Mouse (Mus musculus) heart, embryonic 16.5 days (tissue): ENCODE results near the gene Dhx37. TPM values are rescaled to one million over a fixed set of nuclear protein-coding genes. Genes with fewer than 3 reads are reported as not detected.
"Not testable (repeated sequence)": the region's sequence is repeated elsewhere in the genome, so short reads cannot be mapped to it uniquely, and the experiment has no call there.

ENCODE experiments used
- ATAC-seq: fragments of 200-750 bp; cut with Nextera tagmentation; replicated peaks from 2 replicates; pipeline ENCODE4 v1.8.0; 2017; ENCODE audit warnings: moderate number of reproducible peaks; ENCODE audit not compliant: insufficient read depth, low FRiP score; ENCODE audit errors: extremely low read depth
- H3K27ac ChIP-seq: fragments of 300-500 bp; sonication (generic); 2 replicates; pipeline ENCODE4 v1.5.1; 2014; ENCODE audit warnings: mild to moderate bottlenecking, low read length, control low read depth, moderate library complexity
- H3K27me3 ChIP-seq: fragments of 300-500 bp; sonication (generic); 2 replicates; pipeline ENCODE4 v1.6.1; 2014; ENCODE audit warnings: low read length, mixed read lengths; ENCODE audit not compliant: control insufficient read depth, insufficient read depth
- H3K36me3 ChIP-seq: fragments of 300-500 bp; sonication (generic); 2 replicates; pipeline ENCODE4 v1.6.1; 2014; ENCODE audit not compliant: control insufficient read depth, insufficient read depth
- H3K4me1 ChIP-seq: fragments of 300-500 bp; sonication (generic); 2 replicates; pipeline ENCODE4 v1.6.1; 2014; ENCODE audit warnings: low read length, mixed read lengths; ENCODE audit not compliant: control insufficient read depth, insufficient read depth
- H3K4me2 ChIP-seq: fragments of 300-500 bp; sonication (generic); 2 replicates; pipeline ENCODE4 v1.6.1; 2014; ENCODE audit warnings: low read depth, mild to moderate bottlenecking, control low read depth, low read length
- H3K4me3 ChIP-seq: fragments of 300-500 bp; sonication (generic); 2 replicates; pipeline ENCODE4 v1.5.1; 2014; ENCODE audit warnings: mild to moderate bottlenecking, control low read depth, low read length
- H3K9ac ChIP-seq: fragments of 300-500 bp; sonication (generic); 2 replicates; pipeline ENCODE4 v1.6.1; 2014; ENCODE audit warnings: low read length, control low read depth
- H3K9me3 ChIP-seq: fragments of 300-500 bp; sonication (generic); replicated peaks from 2 replicates; pipeline ENCODE4 v1.6.1; 2016; ENCODE audit warnings: low read length; ENCODE audit not compliant: control insufficient read depth
- WGBS: fragments of 180-500 bp; shearing (Covaris S2); extraction: QIAGEN DNeasy Blood & Tissue Kit; methylation state at CpG from one replicate; pipeline ENCODE4 v1.1.7; 2014; 5-methylcytosine and 5-hydroxymethylcytosine counted together
- polyA plus RNA-seq: library from polyadenylated mRNA; unstranded; fragments of >200 nt; fragmentation: Nextera tagmentation; extraction: Ambion mirVana; gene quantifications from 2 replicates; pipeline ENCODE4 v1.2.1, GENCODE M21; 2015

The Dhx37 gene
- polyA plus RNA-seq, 1 experiment from 2014 or later, result 8.5 TPM

GRCm38 (mm10) chr5:125443915-125444314 is 10.0 kb upstream of the Dhx37 start:
- 76% methylated on average over 3 of the region's 3 CpGs for WGBS
- H3K9me3 ChIP-seq, result no peaks in the 10 kb centered on the region
- H3K9ac ChIP-seq, result no peak overlapping the region
- H3K4me3 ChIP-seq, result no peak overlapping the region
- no peaks in the 10 kb centered on the region for H3K27me3 ChIP-seq
- no peak overlapping the region for H3K4me2 ChIP-seq
- H3K27ac ChIP-seq, result no peak overlapping the region
- peaks cover 12% of the 10 kb centered on the region; the same call in 1 of the 2 replicates for H3K4me1 ChIP-seq
- H3K36me3 ChIP-seq, result 0 out of 2 replicates have a peak, but pooled peaks cover 3% of the 10 kb centered on the region
- ATAC-seq, result no peak

- H3K4me1 ChIP-seq, result peaks cover 12% of the 10 kb centered on the region; the same call in 1 of the 2 replicates
- H3K36me3 ChIP-seq, result 0 out of 2 replicates have a peak, but pooled peaks cover 3% of the 10 kb centered on the region
- no peak overlapping the region for H3K4me3 ChIP-seq
- no peak overlapping the region; the same call in 1 of the 2 replicates for H3K4me2 ChIP-seq
- H3K9me3 ChIP-seq, result no peaks in the 10 kb centered on the region
- WGBS, result 82% methylated on average over 5 of the region's 5 CpGs
- no peak for ATAC-seq
- H3K27me3 ChIP-seq, result no peaks in the 10 kb centered on the region
- no peak overlapping the region for H3K9ac ChIP-seq
- no peak overlapping the region for H3K27ac ChIP-seq
Measured at GRCm38 (mm10) chr5:125443335-125443734, 9.4 kb upstream of the Dhx37 start.

GRCm38 (mm10) chr5:125442136-125442995 is 8.4 kb upstream of the Dhx37 start:
- Histone ChIP-seq H3K27ac (peak overlapping the region; percentile 92), H3K4me2 (peak overlapping the region; percentile 66), H3K4me1 (peaks cover 8% of the 10 kb centered on the region; the same call in 1 of the 2 replicates), H3K4me3 (peak overlapping the region; percentile 93), H3K9ac (peak overlapping the region; percentile 91), H3K27me3 (no peaks in the 10 kb centered on the region), H3K9me3 (no peaks in the 10 kb centered on the region), H3K36me3 (0 out of 2 replicates have a peak, but pooled peaks cover 3% of the 10 kb centered on the region)
- no peak for ATAC-seq
- 23% methylated on average over 27 of the region's 27 CpGs for WGBS

- Histone ChIP-seq H3K27me3 (no peaks in the 10 kb centered on the region), H3K36me3 (0 out of 2 replicates have a peak, but pooled peaks cover 3% of the 10 kb centered on the region), H3K4me1 (peaks cover 8% of the 10 kb centered on the region; the same call in 1 of the 2 replicates), H3K4me3 (peak within 1 kb of the TSS; percentile 93), H3K27ac (peak within 1 kb of the TSS; percentile 92), H3K9ac (peak within 1 kb of the TSS; percentile 91), H3K4me2 (peak within 1 kb of the TSS; percentile 66), H3K9me3 (no peaks in the 10 kb centered on the region)
- ATAC-seq, result peak; percentile 92
- under 1% methylated on average over 95 of the region's 97 CpGs for whole genome bisulfite sequencing
Measured at GRCm38 (mm10) chr5:125441234-125442114, 7.6 kb upstream of the Dhx37 start, which contains the start of gene Bri3bp. Gene Bri3bp (plus strand): TSS chr5:125441568.

GRCm38 (mm10) chr5:125440583-125441233 is 6.8 kb upstream of the Dhx37 start:
- Histone ChIP-seq H3K27ac (peak overlapping the region; percentile 92), H3K4me1 (peaks cover 8% of the 10 kb centered on the region; the same call in 1 of the 2 replicates), H3K4me2 (peak overlapping the region; percentile 66), H3K9me3 (no peaks in the 10 kb centered on the region), H3K4me3 (peak overlapping the region; percentile 93), H3K36me3 (0 out of 2 replicates have a peak, but pooled peaks cover 3% of the 10 kb centered on the region), H3K9ac (peak overlapping the region; percentile 91), H3K27me3 (no peaks in the 10 kb centered on the region)
- peak; percentile 23 for ATAC-seq
- 4% methylated on average over 7 of the region's 7 CpGs for WGBS

- Histone ChIP-seq H3K4me3 (peak overlapping the region; percentile 87), H3K4me2 (peak overlapping the region; percentile 83), H3K36me3 (peaks cover 17% of the 10 kb centered on the region)
- not testable (repeated sequence) for H3K27ac ChIP-seq, H3K4me1 ChIP-seq, H3K9me3 ChIP-seq, H3K9ac ChIP-seq, ATAC-seq, H3K27me3 ChIP-seq
- 54% methylated on average over 15 of the region's 15 CpGs for WGBS
Measured at GRCm38 (mm10) chr5:125434347-125434746, 426 bp upstream of the Dhx37 start.

- not testable (repeated sequence) for H3K9me3 ChIP-seq, H3K4me3 ChIP-seq, H3K27me3 ChIP-seq, H3K4me1 ChIP-seq, H3K9ac ChIP-seq, H3K27ac ChIP-seq, H3K4me2 ChIP-seq, ATAC-seq
- WGBS, result 87% methylated on average over 2 of the region's 2 CpGs
- H3K36me3 ChIP-seq, result peaks cover 31% of the 10 kb centered on the region
Measured at GRCm38 (mm10) chr5:125432324-125432723, 1.6 kb downstream of the Dhx37 start.

- 75% methylated on average over 10 of the region's 10 CpGs for WGBS
- Histone ChIP-seq H3K9ac (no peak overlapping the region), H3K36me3 (peaks cover 74% of the 10 kb centered on the region), H3K27ac (no peak overlapping the region), H3K27me3 (no peaks in the 10 kb centered on the region), H3K9me3 (no peaks in the 10 kb centered on the region), H3K4me2 (no peak overlapping the region), H3K4me1 (no peaks in the 10 kb centered on the region), H3K4me3 (no peak overlapping the region)
- ATAC-seq, result peak; percentile 38; the same call in 1 of the 2 replicates
Measured at GRCm38 (mm10) chr5:125426343-125426742, 7.6 kb downstream of the Dhx37 start.
